Mouse (Mus musculus): ENCODE data around the gene Olfm3. TPM values are rescaled to one million over a fixed set of nuclear protein-coding genes. Genes with fewer than 3 reads are reported as not detected.

Gene Olfm3
- polyA plus RNA-seq (2012; ENCODE audit: low replicate concordance) = not detected in 2 replicates

GRCm38 (mm10) chr3:114903924-114904438 lies at the start of gene Olfm3:
Gene Olfm3 (plus strand): TSS chr3:114904078.

